Mouse (Mus musculus): ENCODE measurements around the gene Klf5.

- no peak for TF ChIP-seq CTCF (IDR thresholded peaks at IDR 0.05; ENCODE audit: extremely low read depth, insufficient read length, insufficient replicate concordance, low read depth, low read length)
- no peak for TF ChIP-seq POLR2A (IDR thresholded peaks at IDR 0.05; ENCODE audit: low read depth, low read length)
These were observed 31.7 kb upstream of the Klf5 start for GRCm38 (mm10) chr14:99266749-99267148.
